Mouse (Mus musculus) limb, embryonic 14.5 days (tissue): ENCODE measurements around the gene Vamp8. TPM values are rescaled to one million over a fixed set of nuclear protein-coding genes. Genes with fewer than 3 reads are reported as not detected.

Experiments used
- ATAC-seq: fragments of 200-750 bp; cut with Nextera tagmentation; 2 replicates; pipeline ENCODE4 v1.8.0; 2017; ENCODE audit warnings: low read depth, moderate number of reproducible peaks, moderate TSS enrichment; ENCODE audit not compliant: low FRiP score
- DNase-seq: peaks from one replicate; pipeline ENCODE4 v3.0.0-alpha.2; 2015; ENCODE audit warnings: low spot score
- H3K27ac ChIP-seq: fragments of 300-500 bp; sonication (generic); replicated peaks from 2 replicates; pipeline ENCODE4 v1.5.1; 2014; ENCODE audit warnings: low read depth, mild to moderate bottlenecking, low read length, moderate library complexity, mixed read lengths
- H3K27me3 ChIP-seq: fragments of 300-500 bp; sonication (generic); 2 replicates; pipeline ENCODE4 v1.6.1; 2014; ENCODE audit warnings: low read length, mixed read lengths; ENCODE audit not compliant: control insufficient read depth, insufficient read depth
- H3K36me3 ChIP-seq: fragments of 300-500 bp; sonication (generic); 2 replicates; pipeline ENCODE4 v1.6.1; 2014; ENCODE audit warnings: mild to moderate bottlenecking, low read length, moderate library complexity, mixed read lengths; ENCODE audit not compliant: control insufficient read depth, insufficient read depth
- H3K4me1 ChIP-seq: fragments of 300-500 bp; sonication (generic); 2 replicates; pipeline ENCODE4 v1.6.1; 2014; ENCODE audit warnings: antibody characterized with exemption, low read length, mixed read lengths; ENCODE audit not compliant: control insufficient read depth, insufficient read depth
- H3K4me2 ChIP-seq: fragments of 300-500 bp; sonication (generic); replicated peaks from 2 replicates; pipeline ENCODE4 v1.6.1; 2014; ENCODE audit warnings: low read depth, mild to moderate bottlenecking, low read length, moderate library complexity; ENCODE audit not compliant: severe bottlenecking
- H3K4me3 ChIP-seq: fragments of 300-500 bp; sonication (generic); replicated peaks from 2 replicates; pipeline ENCODE4 v1.5.1; 2014; ENCODE audit warnings: low read length
- H3K9ac ChIP-seq: fragments of 300-500 bp; sonication (generic); 2 replicates; pipeline ENCODE4 v1.6.1; 2014; ENCODE audit warnings: mild to moderate bottlenecking, low read depth, low read length, moderate library complexity; ENCODE audit not compliant: severe bottlenecking
- H3K9me3 ChIP-seq: fragments of 300-500 bp; sonication (generic); 2 replicates; pipeline ENCODE4 v1.6.1; 2016; ENCODE audit warnings: low read length; ENCODE audit not compliant: control insufficient read depth
- POLR2A ChIP-seq: fragments of 200-500 bp; IDR thresholded peaks from 2 replicates; pipeline ENCODE4 v1.8.0; 2012; ENCODE audit warnings: inconsistent platforms, mild to moderate bottlenecking, moderate library complexity, borderline replicate concordance; ENCODE audit not compliant: insufficient read depth, insufficient read length; ENCODE audit errors: extremely low read depth
- WGBS: fragments of 180-500 bp; shearing (Covaris S2); extraction: QIAGEN DNeasy Blood & Tissue Kit; methylation state at CpG from one replicate; pipeline ENCODE4 v1.1.7; 2014; 5-methylcytosine and 5-hydroxymethylcytosine counted together
- polyA plus RNA-seq, 2 experiments: library from polyadenylated mRNA; depleted of rRNA in 1 of 2; stranded (reverse) in 1 of 2; unstranded in 1 of 2; fragments of >200 nt; fragmentation: Nextera tagmentation in 1 of 2; extraction: Ambion mirVana in 1 of 2; gene quantifications; 2 replicates each; pipeline versions ENCODE4 v1.2.1 to v1.2.3; 2012 to 2014

Gene Vamp8
- 110 and 125 TPM in 2 replicates for polyA plus RNA-seq (2012; rRNA removed)
- 163 and 173 TPM in 2 replicates for polyA plus RNA-seq (2014; fragmentation: Nextera tagmentation; extraction: Ambion mirVana)

GRCm38 (mm10) chr6:72389941-72390771 lies at the start of gene Vamp8:
Gene Vamp8, minus strand, starts transcription at chr6:72390703.
- peaks cover 17% of the 10 kb centered on the region for H3K36me3 ChIP-seq
- no peaks in the 10 kb centered on the region for H3K27me3 ChIP-seq
- DNase-seq (peak; percentile 59), ATAC-seq (peak; percentile 71)
- H3K9ac ChIP-seq: peak within 1 kb of the TSS; percentile 75
- H3K27ac ChIP-seq: peak within 1 kb of the TSS; percentile 94
- H3K4me2 ChIP-seq: peak within 1 kb of the TSS; percentile 79
- WGBS: 3% methylated on average over 24 of the region's 33 CpGs
- peaks cover 27% of the 10 kb centered on the region for H3K4me1 ChIP-seq
- peak; percentile 68; the same call in 1 of the 2 replicates for TF ChIP-seq POLR2A
- no peaks in the 10 kb centered on the region for H3K9me3 ChIP-seq
- H3K4me3 ChIP-seq: peak within 1 kb of the TSS; percentile 58

GRCm38 (mm10) chr6:72439355-72440185 lies 49.1 kb upstream of the Vamp8 start, which contains the start of gene Mat2a:
Gene Mat2a, minus strand, starts transcription at chr6:72439558.
- Histone ChIP-seq H3K4me3 (peak within 1 kb of the TSS; percentile 100), H3K9ac (peak within 1 kb of the TSS; percentile 100), H3K27ac (peak within 1 kb of the TSS; percentile 99), H3K36me3 (peaks cover 37% of the 10 kb centered on the region), H3K9me3 (no peaks in the 10 kb centered on the region), H3K4me1 (peaks cover 23% of the 10 kb centered on the region), H3K4me2 (peak within 1 kb of the TSS; percentile 82), H3K27me3 (no peaks in the 10 kb centered on the region)
- peak; percentile 100 for TF ChIP-seq POLR2A
- under 1% methylated on average over 68 of the region's 77 CpGs for WGBS
- ATAC-seq: peak; percentile 90
- DNase-seq: peak; percentile 96

DNA sequence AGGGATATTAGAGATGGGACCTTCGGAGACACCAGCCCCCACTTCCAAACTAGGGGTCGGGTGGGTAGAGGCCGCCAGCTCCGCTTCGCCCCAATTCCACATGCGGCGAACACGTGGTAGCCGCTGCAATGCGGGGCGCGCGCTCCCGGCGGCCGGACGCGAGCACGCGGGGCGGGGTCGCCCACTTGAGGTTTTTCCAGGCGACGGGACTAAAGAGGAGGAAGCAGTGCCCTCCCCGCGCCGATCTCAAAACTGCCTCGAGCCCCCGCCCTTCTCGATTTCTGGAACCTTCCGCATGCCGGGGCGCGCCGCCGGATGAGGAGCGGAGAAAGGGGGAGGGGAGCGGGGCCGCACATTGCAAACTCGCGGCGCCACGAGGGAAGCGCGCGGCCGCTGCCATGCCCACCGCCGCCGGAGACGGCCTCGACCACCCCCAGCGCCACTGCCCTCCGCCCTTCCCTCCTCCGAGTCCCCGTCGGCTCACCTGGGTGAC lies 48.4 kb upstream of the Vamp8 start:
- no peaks in the 10 kb centered on the region for H3K9me3 ChIP-seq
- H3K4me2 ChIP-seq: peak overlapping the region; percentile 82
- no peak for TF ChIP-seq POLR2A
- H3K4me3 ChIP-seq: peak overlapping the region; percentile 100
- H3K4me1 ChIP-seq: peaks cover 23% of the 10 kb centered on the region
- under 1% methylated on average over 44 of the region's 57 CpGs for WGBS
- DNase-seq (peak; percentile 93), ATAC-seq (peak; percentile 39)
- peak overlapping the region; percentile 99 for H3K27ac ChIP-seq
- peak overlapping the region; percentile 100 for H3K9ac ChIP-seq
- H3K36me3 ChIP-seq: peaks cover 41% of the 10 kb centered on the region
- H3K27me3 ChIP-seq: no peaks in the 10 kb centered on the region

- no peak overlapping the region for H3K27ac ChIP-seq
These were observed 47.7 kb upstream of the Vamp8 start for GRCm38 (mm10) chr6:72438226-72438625.

DNA sequence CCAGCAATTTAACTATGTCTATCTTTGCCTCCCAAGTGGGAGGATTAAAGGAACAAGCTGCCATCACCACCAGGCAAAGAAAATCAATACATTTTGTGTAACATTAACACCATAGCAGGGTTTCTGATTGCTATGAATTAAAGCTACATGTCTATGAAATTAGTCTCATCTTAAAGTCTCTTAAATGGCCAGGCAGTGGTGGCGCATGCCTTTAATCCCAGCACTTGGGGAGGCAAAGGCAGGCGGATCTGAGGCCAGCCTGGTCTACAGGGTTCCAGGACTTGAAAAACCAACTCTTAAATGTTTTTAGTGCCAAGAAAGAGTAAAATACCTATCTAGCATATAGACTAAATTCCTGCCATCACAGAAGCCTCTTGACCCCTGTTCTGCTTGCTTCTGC lies 41.6 kb upstream of the Vamp8 start:
- H3K9me3 ChIP-seq: no peaks in the 10 kb centered on the region
- peaks cover 11% of the 10 kb centered on the region; the same call in 1 of the 2 replicates for H3K4me1 ChIP-seq
- H3K27ac ChIP-seq: no peak overlapping the region
- no peak overlapping the region for H3K9ac ChIP-seq
- 83% methylated on average over 2 of the region's 2 CpGs for WGBS
- H3K4me3 ChIP-seq: no peak overlapping the region
- no peak for TF ChIP-seq POLR2A
- ATAC-seq: no peak
- no peak overlapping the region for H3K4me2 ChIP-seq
- DNase-seq: no peak
- no peaks in the 10 kb centered on the region for H3K27me3 ChIP-seq
- peaks cover 86% of the 10 kb centered on the region for H3K36me3 ChIP-seq

More at GRCm38 (mm10) chr6:72438226-72438625, 47.7 kb upstream of the Vamp8 start:
- DNase-seq (no peak), ATAC-seq (no peak)
- H3K9me3 ChIP-seq: no peaks in the 10 kb centered on the region
- peaks cover 23% of the 10 kb centered on the region for H3K4me1 ChIP-seq
- H3K27me3 ChIP-seq: no peaks in the 10 kb centered on the region
- H3K36me3 ChIP-seq: peaks cover 48% of the 10 kb centered on the region
- TF ChIP-seq POLR2A: no peak
- H3K4me3 ChIP-seq: peak overlapping the region; percentile 100
- WGBS: 2% methylated on average over 5 of the region's 5 CpGs
- H3K4me2 ChIP-seq: peak overlapping the region; percentile 82
- H3K9ac ChIP-seq: peak overlapping the region; percentile 100
